Mouse (Mus musculus) thymus, adult 2 months (tissue): ENCODE results near the gene Ugt1a6a.

Source experiments
- CTCF ChIP-seq: fragments of 200-500 bp; IDR thresholded peaks from 2 replicates; pipeline ENCODE4 v1.5.1; 2012; ENCODE audit warnings: mild to moderate bottlenecking, control low read depth, low read length, moderate library complexity, borderline replicate concordance; ENCODE audit not compliant: control insufficient read depth, poor library complexity, insufficient read depth; ENCODE audit errors: extremely low read depth
- POLR2A ChIP-seq: fragments of 200-500 bp; IDR thresholded peaks from 2 replicates; pipeline ENCODE4 v1.6.1; 2012; ENCODE audit warnings: mild to moderate bottlenecking, low read length, control low read depth, moderate library complexity; ENCODE audit not compliant: control insufficient read depth, poor library complexity, insufficient read depth; ENCODE audit errors: extremely low read depth

GRCm38 (mm10) chr1:88229566-88229965 is 95.0 kb downstream of the Ugt1a6a start:
- TF ChIP-seq CTCF (no peak), POLR2A (no peak)
